Mouse (Mus musculus) CH12.LX (cell line): Measurements from ENCODE around the gene Pnpo.

Experiments used
- CTCF ChIP-seq, 2 experiments: IDR thresholded peaks in 1 of 2; conservative IDR thresholded peaks in 1 of 2; 2 replicates each; pipeline ENCODE4 v1.5.1; 2011 to 2012; ENCODE audit warnings: low read depth in 2 of 2, low read length in 2 of 2, improper control_type of control experiment in 1 of 2, inconsistent platforms in 1 of 2, mild to moderate bottlenecking in 1 of 2, moderate library complexity in 1 of 2
- MAFK ChIP-seq: IDR thresholded peaks from 2 replicates; pipeline ENCODE4 v1.6.1; 2011; ENCODE audit warnings: low read length, improper control_type of control experiment; ENCODE audit not compliant: insufficient replicate concordance
- MXI1 ChIP-seq: IDR thresholded peaks from 2 replicates; pipeline ENCODE4 v1.6.1; 2011; ENCODE audit warnings: mild to moderate bottlenecking, low read depth, low read length, improper control_type of control experiment
- RCOR1 ChIP-seq: conservative IDR thresholded peaks from 2 replicates; pipeline ENCODE4 v1.6.1; 2012; ENCODE audit warnings: low read depth, mild to moderate bottlenecking, inconsistent platforms, low read length, improper control_type of control experiment
- USF2 ChIP-seq: conservative IDR thresholded peaks from 2 replicates; pipeline ENCODE4 v1.6.1; 2011; ENCODE audit warnings: low read depth, low read length, improper control_type of control experiment

DNA sequence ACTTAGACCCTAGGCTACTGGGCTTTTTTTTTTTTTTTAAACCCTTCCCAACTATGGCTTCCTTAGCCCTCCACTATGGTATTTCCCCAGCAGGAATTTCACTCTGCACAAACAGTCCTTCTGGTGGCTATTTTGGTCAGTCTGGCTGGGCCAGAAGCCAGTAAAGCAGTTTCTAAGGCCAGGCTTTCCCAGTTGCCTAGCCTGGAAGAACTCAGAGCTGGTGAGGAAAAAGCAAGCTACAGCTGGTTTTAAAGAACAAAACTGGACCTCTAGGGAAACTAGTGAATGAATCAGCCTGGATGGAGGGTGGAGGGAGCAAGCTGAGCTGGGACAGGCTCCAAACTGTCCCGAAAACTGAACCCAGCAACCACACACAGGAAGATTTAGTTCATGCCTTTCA is 26.0 kb upstream of the Pnpo start:
- TF ChIP-seq CTCF (conservative IDR thresholded peaks at IDR 0.05 in 1 of 2, IDR thresholded peaks at IDR 0.05 in 1 of 2; ENCODE audit: low read depth in 2 of 2, low read length in 2 of 2) (no peak), RCOR1 (no peak), MXI1 (no peak), USF2 (no peak), MAFK (no peak)
